Mouse (Mus musculus): Measurements from ENCODE around the gene Col11a2.

DNA sequence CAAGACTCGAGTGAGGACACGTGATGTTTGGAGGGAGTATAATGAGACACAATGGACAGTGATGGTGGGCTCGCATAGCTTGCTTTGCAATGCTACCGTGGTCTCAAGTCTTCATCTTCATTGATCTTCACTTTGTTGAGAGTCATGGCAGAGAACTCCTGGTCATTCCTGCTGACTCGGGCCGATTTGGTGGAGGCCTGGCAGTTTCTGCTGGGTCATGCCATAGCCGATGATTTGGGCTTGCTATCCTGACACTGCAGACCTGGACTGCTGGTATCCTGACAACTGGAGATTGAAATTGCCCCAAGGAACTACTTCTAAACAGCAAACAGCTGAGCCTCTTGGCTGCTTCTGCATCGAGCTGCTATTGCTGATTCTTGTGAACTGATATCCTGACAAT lies 44.3 kb upstream of the Col11a2 start:
- no peak for TF ChIP-seq EP300 (IDR thresholded peaks at IDR 0.05; ENCODE audit: low read length)
- TF ChIP-seq CHD2 (IDR thresholded peaks at IDR 0.05; ENCODE audit: low read length): 0 out of 2 replicates have a peak, but pooled peaks have one; percentile 14
- peak; percentile 37; the same call in 1 of the 2 replicates for TF ChIP-seq POLR2A (IDR thresholded peaks at IDR 0.05; ENCODE audit: low read depth, low read length)
- no peak for TF ChIP-seq ZNF384 (IDR thresholded peaks at IDR 0.05; ENCODE audit: low read depth, low read length)
- no peak for TF ChIP-seq CHD1 (IDR thresholded peaks at IDR 0.05; ENCODE audit: low read depth, low read length)
- TF ChIP-seq TBP (conservative IDR thresholded peaks at IDR 0.05; ENCODE audit: low read depth, low read length): no peak
- TF ChIP-seq TCF12 (IDR thresholded peaks at IDR 0.05; ENCODE audit: low read depth, low read length): no peak
- no peak for TF ChIP-seq MXI1 (IDR thresholded peaks at IDR 0.05; ENCODE audit: low read depth, low read length)
- no peak for TF ChIP-seq USF1 (IDR thresholded peaks at IDR 0.05; ENCODE audit: low read depth, low read length)
- TF ChIP-seq CTCF (conservative IDR thresholded peaks at IDR 0.05 in 1 of 2, IDR thresholded peaks at IDR 0.05 in 1 of 2; ENCODE audit: low read depth in 2 of 2, low read length in 2 of 2): no peak
- TF ChIP-seq E2F4 (IDR thresholded peaks at IDR 0.05; ENCODE audit: insufficient replicate concordance, low read depth, low read length): no peak
- TF ChIP-seq IRF4 (IDR thresholded peaks at IDR 0.05; ENCODE audit: low read depth, low read length): no peak
- no peak for TF ChIP-seq MAX (IDR thresholded peaks at IDR 0.05; ENCODE audit: low read length)
